Mouse (Mus musculus): Measurements from ENCODE around the gene Rfx7.

DNA sequence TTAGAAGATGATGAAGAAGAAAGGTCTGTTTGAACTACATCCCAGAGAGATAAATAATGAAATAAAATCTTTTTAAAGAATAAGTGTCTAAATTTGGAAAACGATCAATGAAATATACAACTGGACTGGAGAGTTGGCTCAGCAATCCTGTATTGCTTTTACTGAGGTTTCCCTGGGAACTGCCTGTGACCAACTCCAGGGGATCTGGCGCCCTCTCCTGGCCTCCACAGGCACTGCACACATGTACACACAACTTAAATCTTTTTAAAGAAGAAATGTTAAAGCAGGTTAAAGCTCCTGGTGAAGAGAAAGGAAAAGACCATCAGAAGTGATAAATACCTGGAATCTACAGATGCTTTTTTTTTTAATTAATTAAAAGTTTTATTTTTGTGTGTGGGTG is 140.3 kb downstream of the Rfx7 start:
- TF ChIP-seq CTCF (IDR thresholded peaks at IDR 0.05; ENCODE audit: insufficient read depth, low read depth, low read length) (peak; percentile 71), POLR2A (IDR thresholded peaks at IDR 0.05; ENCODE audit: insufficient read depth, low read depth, low read length) (no peak)

All from olfactory bulb, adult 2 months (tissue).